27 mouse cellular contexts compared by ENCODE assay signal in the genomic region with DNA sequence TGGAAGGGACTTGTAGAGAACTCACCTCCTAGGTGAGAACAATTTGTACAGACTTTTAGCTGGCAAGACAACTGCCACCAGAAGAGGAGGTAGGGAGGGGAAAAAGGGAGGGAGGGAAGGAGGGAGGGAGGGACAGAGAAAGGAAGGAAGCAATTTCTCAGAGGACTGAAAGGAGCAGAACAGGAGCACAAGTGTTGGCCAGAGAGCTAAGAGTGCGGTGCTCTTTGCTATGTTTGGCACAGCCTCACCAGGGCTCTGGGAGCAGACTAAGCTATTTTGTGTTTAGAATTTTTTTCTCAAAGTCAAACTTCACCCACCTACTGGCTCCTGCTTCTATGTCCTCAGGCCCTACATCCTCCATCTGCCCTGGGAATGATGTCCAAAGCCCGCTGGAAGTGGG.
DNase-seq lines count a peak whose midpoint lies in the region; ATAC-seq and TF ChIP-seq lines count a peak whose summit lies in the region.
"Had no signal": no experiment of that assay in that cellular context is flagged by ENCODE, and none has a peak within 500 bp of the region (broad histone marks: within the 10 kb centered on the region; RNA-seq: fewer than 3 reads in every experiment).

No protein-coding gene starts in this region.

- peak; percentile 24 for DNase-seq in kidney, adult 11 months
- DNase-seq in kidney, postnatal 10 days, result no peak
- peak; percentile 32 for DNase-seq in lung, postnatal 0 days (ENCODE audit: low spot score)
- DNase-seq in lung, adult 2 months, result no peak
- DNase-seq in forebrain, embryonic 14.5 days (ENCODE audit: low spot score), result no peak
- DNase-seq: adrenal gland, adult 2 months; cerebellum, adult 8-10 months; cerebellum, postnatal 25 days; gastrocnemius, adult 2 months; gastrocnemius, postnatal 36 days; layer of hippocampus, adult 9-11 months; liver; lung, postnatal 10 days; right cerebral cortex, postnatal 4 days had no signal

- no peak; the same call in 1 of the 2 replicates for TF ChIP-seq EP300 in lung, postnatal 0 days (IDR thresholded peaks at IDR 0.05)

- H3K27me3 ChIP-seq in lung, postnatal 0 days (replicated peaks; ENCODE audit: insufficient read depth, low read length), result no peaks in the 10 kb centered on the region
- H3K27me3 ChIP-seq in kidney, embryonic 15.5 days, result no peaks in the 10 kb centered on the region
- H3K27me3 ChIP-seq in small intestine, adult 2 months (ENCODE audit: control insufficient read depth, insufficient read depth, low read length), result no peaks in the 10 kb centered on the region; the same call in 1 of the 2 replicates
- no peaks in the 10 kb centered on the region for H3K27me3 ChIP-seq in hindbrain, embryonic 16.5 days (replicated peaks; ENCODE audit: control insufficient read depth, insufficient read depth, low read length)
- no peaks in the 10 kb centered on the region for H3K27me3 ChIP-seq in forebrain, embryonic 14.5 days (replicated peaks; ENCODE audit: control insufficient read depth, insufficient read depth, low read length)
- H3K27me3 ChIP-seq: heart, embryonic 15.5 days; midbrain, embryonic 12.5 days; neural tube, embryonic 12.5 days had no signal

- H3K4me2 ChIP-seq in lung, postnatal 0 days (replicated peaks; ENCODE audit: low read depth, low read length), result no peak overlapping the region
- no peak overlapping the region for H3K4me2 ChIP-seq in kidney, embryonic 15.5 days
- H3K4me2 ChIP-seq in hindbrain, embryonic 16.5 days (ENCODE audit: low read length), result no peak overlapping the region
- no peak overlapping the region for H3K4me2 ChIP-seq in forebrain, embryonic 14.5 days (ENCODE audit: low read length)
- H3K4me2 ChIP-seq: heart, embryonic 15.5 days; midbrain, embryonic 12.5 days; neural tube, embryonic 12.5 days had no signal

- no peak for TF ChIP-seq POLR2A in lung, adult 2 months (IDR thresholded peaks at IDR 0.05; ENCODE audit: borderline replicate concordance, extremely low read depth, low read depth, low read length)
- no peak for TF ChIP-seq POLR2A in small intestine, adult 2 months (IDR thresholded peaks at IDR 0.05; ENCODE audit: low read depth, low read length)

- H3K9me3 ChIP-seq in lung, postnatal 0 days (ENCODE audit: low read length), result no peaks in the 10 kb centered on the region
- H3K9me3 ChIP-seq in kidney, embryonic 15.5 days (replicated peaks), result no peaks in the 10 kb centered on the region
- no peaks in the 10 kb centered on the region for H3K9me3 ChIP-seq in hindbrain, embryonic 16.5 days (ENCODE audit: control insufficient read depth, low read length)
- H3K9me3 ChIP-seq in forebrain, embryonic 14.5 days (replicated peaks; ENCODE audit: control insufficient read depth, low read length), result no peaks in the 10 kb centered on the region
- H3K9me3 ChIP-seq: forebrain, embryonic 10.5 days; heart, embryonic 15.5 days; midbrain, embryonic 12.5 days; neural tube, embryonic 12.5 days had no signal

- 0 out of 2 replicates have a peak, but pooled peaks cover 5% of the 10 kb centered on the region for H3K4me1 ChIP-seq in lung, postnatal 0 days (ENCODE audit: insufficient read depth, low read depth, low read length)
- H3K4me1 ChIP-seq in lung, adult 2 months (ENCODE audit: control insufficient read depth, insufficient read depth, low read length), result peaks cover 2% of the 10 kb centered on the region
- H3K4me1 ChIP-seq in kidney, embryonic 15.5 days, result peaks cover 40% of the 10 kb centered on the region
- peaks cover 2% of the 10 kb centered on the region; the same call in 1 of the 2 replicates for H3K4me1 ChIP-seq in small intestine, adult 2 months (ENCODE audit: control insufficient read depth, insufficient read depth, insufficient read length, low read length)
- no peaks in the 10 kb centered on the region for H3K4me1 ChIP-seq in hindbrain, embryonic 16.5 days (ENCODE audit: control insufficient read depth, insufficient read depth, low read depth, low read length)
- H3K4me1 ChIP-seq in forebrain, embryonic 14.5 days (ENCODE audit: control insufficient read depth, insufficient read depth, low read length), result no peaks in the 10 kb centered on the region
- H3K4me1 ChIP-seq: midbrain, embryonic 12.5 days; neural tube, embryonic 12.5 days had no signal

- 50% methylated on average over 2 of the region's 2 CpGs for WGBS in lung, postnatal 0 days
- 48% methylated on average over 2 of the region's 2 CpGs for WGBS in lung, adult 2 months
- WGBS in kidney, embryonic 15.5 days, result 59% methylated on average over 2 of the region's 2 CpGs
- WGBS in small intestine, adult 2 months, result 86% methylated on average over 2 of the region's 2 CpGs
- 83% methylated on average over 2 of the region's 2 CpGs for WGBS in hindbrain, embryonic 16.5 days
- 98% methylated on average over 2 of the region's 2 CpGs for WGBS in forebrain, embryonic 14.5 days

- H3K27ac ChIP-seq in lung, postnatal 0 days (ENCODE audit: low read length), result no peak overlapping the region
- peak overlapping the region; percentile 78 for H3K27ac ChIP-seq in kidney, embryonic 15.5 days
- 0 out of 2 replicates have a peak overlapping the region, but pooled peaks have one; percentile 28 for H3K27ac ChIP-seq in small intestine, adult 2 months (ENCODE audit: insufficient read depth, low read depth, low read length)
- no peak overlapping the region for H3K27ac ChIP-seq in hindbrain, embryonic 16.5 days (ENCODE audit: low read depth, low read length)
- no peak overlapping the region for H3K27ac ChIP-seq in forebrain, embryonic 14.5 days (ENCODE audit: low read depth, low read length)
- H3K27ac ChIP-seq: forebrain, embryonic 10.5 days; gastrocnemius, adult 2 months; heart, embryonic 15.5 days; hindbrain, postnatal 0 days; liver, embryonic 14.5 days; midbrain, embryonic 12.5 days; neural tube, embryonic 12.5 days had no signal

- no peak overlapping the region for H3K9ac ChIP-seq in lung, postnatal 0 days (replicated peaks; ENCODE audit: low read depth)
- no peak overlapping the region for H3K9ac ChIP-seq in kidney, embryonic 15.5 days
- H3K9ac ChIP-seq in hindbrain, embryonic 16.5 days (ENCODE audit: low read depth, low read length), result no peak overlapping the region
- H3K9ac ChIP-seq in forebrain, embryonic 14.5 days (ENCODE audit: low read length), result no peak overlapping the region
- H3K9ac ChIP-seq: heart, embryonic 15.5 days; liver, embryonic 14.5 days; midbrain, embryonic 12.5 days; neural tube, embryonic 12.5 days had no signal

- H3K36me3 ChIP-seq in lung, postnatal 0 days (ENCODE audit: insufficient read depth, low read length), result no peaks in the 10 kb centered on the region
- no peaks in the 10 kb centered on the region for H3K36me3 ChIP-seq in kidney, embryonic 15.5 days
- no peaks in the 10 kb centered on the region for H3K36me3 ChIP-seq in small intestine, adult 2 months (ENCODE audit: control insufficient read depth, insufficient read depth, low read length)
- no peaks in the 10 kb centered on the region for H3K36me3 ChIP-seq in hindbrain, embryonic 16.5 days (ENCODE audit: control insufficient read depth, insufficient read depth, low read length)
- no peaks in the 10 kb centered on the region for H3K36me3 ChIP-seq in forebrain, embryonic 14.5 days (ENCODE audit: control insufficient read depth, insufficient read depth, low read length)
- H3K36me3 ChIP-seq: forebrain, embryonic 10.5 days; heart, embryonic 15.5 days; midbrain, embryonic 12.5 days; neural tube, embryonic 12.5 days had no signal

- no peak overlapping the region for H3K4me3 ChIP-seq in lung, postnatal 0 days (ENCODE audit: low read depth, low read length)
- H3K4me3 ChIP-seq in lung, adult 2 months (replicated peaks; ENCODE audit: extremely low read depth, low read depth, low read length), result no peak overlapping the region
- no peak overlapping the region for H3K4me3 ChIP-seq in kidney, embryonic 15.5 days (replicated peaks)
- H3K4me3 ChIP-seq in small intestine, adult 2 months (ENCODE audit: low read depth, low read length), result no peak overlapping the region
- H3K4me3 ChIP-seq in hindbrain, embryonic 16.5 days (ENCODE audit: low read length), result no peak overlapping the region
- no peak overlapping the region for H3K4me3 ChIP-seq in forebrain, embryonic 14.5 days (ENCODE audit: low read depth, low read length)
- H3K4me3 ChIP-seq: forebrain, embryonic 10.5 days; gastrocnemius, adult 2 months; heart, embryonic 15.5 days; midbrain, embryonic 12.5 days; myocyte; neural tube, embryonic 12.5 days had no signal

- no peak for TF ChIP-seq CTCF in lung, postnatal 0 days (IDR thresholded peaks at IDR 0.05)
- TF ChIP-seq CTCF in lung, adult 2 months (IDR thresholded peaks at IDR 0.05; ENCODE audit: insufficient read depth, low read length), result no peak
- TF ChIP-seq CTCF in small intestine, adult 2 months (IDR thresholded peaks at IDR 0.05; ENCODE audit: extremely low read depth, insufficient read length, insufficient replicate concordance, low read depth, low read length), result no peak

- ATAC-seq in lung, postnatal 0 days, result peak; percentile 23
- peak; percentile 37; the same call in 1 of the 2 replicates for ATAC-seq in kidney, embryonic 15.5 days (replicated peaks; ENCODE audit: low FRiP score)
- ATAC-seq in hindbrain, embryonic 16.5 days, result no peak
- ATAC-seq in forebrain, embryonic 14.5 days, result no peak
- ATAC-seq: CD4-positive, CD25-positive, alpha-beta regulatory T cell, adult 4 months; forebrain, embryonic 16.5 days; hindbrain, postnatal 0 days; intestine, postnatal 0 days had no signal

Comparison
In these comparisons a context has a peak if more than half of its experiments do, and no peak if none do; other contexts are left out.
1. DNase-seq: peak in kidney, adult 11 months (single experiment) and lung, postnatal 0 days (single experiment); none in kidney, postnatal 10 days (single experiment), lung, adult 2 months (single experiment) and forebrain, embryonic 14.5 days (single experiment).
2. ATAC-seq: peak in lung, postnatal 0 days (single experiment) and kidney, embryonic 15.5 days (single experiment); none in hindbrain, embryonic 16.5 days (single experiment) and forebrain, embryonic 14.5 days (single experiment).
3. H3K27ac ChIP-seq: peak in kidney, embryonic 15.5 days (single experiment) and small intestine, adult 2 months (single experiment); none in lung, postnatal 0 days (single experiment), hindbrain, embryonic 16.5 days (single experiment) and forebrain, embryonic 14.5 days (single experiment).